Mouse (Mus musculus) lung, adult 18-20 months (tissue): ENCODE data around the gene Tmem259.

Experiments used
- DNase-seq, 2 experiments: peaks; one replicate each; pipeline ENCODE4 v3.0.0; 2022; ENCODE audit warnings: mixed read lengths in 2 of 2

The Tmem259 gene

DNA sequence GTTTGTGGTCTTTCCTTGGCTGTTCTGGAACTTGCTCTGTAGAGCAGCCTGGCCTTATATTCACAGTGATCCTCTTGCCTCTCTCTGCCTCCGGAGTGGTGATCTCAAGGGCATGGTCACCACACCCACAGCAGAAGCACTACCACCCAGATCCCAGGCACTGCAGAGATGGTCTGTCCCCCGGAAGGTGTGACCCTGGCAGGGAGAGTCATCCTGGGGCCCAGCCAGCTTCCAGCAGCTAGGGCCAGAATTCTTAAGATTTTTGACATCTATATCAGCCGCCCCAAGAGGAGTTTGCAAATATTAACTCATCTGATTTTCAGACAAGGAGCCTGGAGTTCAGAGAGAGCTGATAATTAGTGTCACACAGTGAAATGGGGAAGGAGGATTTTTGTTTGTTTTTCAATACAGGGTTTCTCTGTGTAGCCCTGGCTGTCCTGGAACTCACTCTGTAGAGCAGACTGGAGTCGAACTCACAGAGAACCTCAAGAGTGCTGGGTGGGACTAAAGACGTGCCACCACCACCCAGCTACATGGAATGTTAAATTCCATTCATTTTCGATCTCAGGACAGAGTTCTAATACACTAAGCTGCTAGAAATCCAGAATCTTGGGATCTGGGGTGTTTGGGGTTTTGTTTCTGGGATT is 2.2 kb upstream of the Tmem259 start:
- peak; percentile 81 to 85 for DNase-seq

DNA sequence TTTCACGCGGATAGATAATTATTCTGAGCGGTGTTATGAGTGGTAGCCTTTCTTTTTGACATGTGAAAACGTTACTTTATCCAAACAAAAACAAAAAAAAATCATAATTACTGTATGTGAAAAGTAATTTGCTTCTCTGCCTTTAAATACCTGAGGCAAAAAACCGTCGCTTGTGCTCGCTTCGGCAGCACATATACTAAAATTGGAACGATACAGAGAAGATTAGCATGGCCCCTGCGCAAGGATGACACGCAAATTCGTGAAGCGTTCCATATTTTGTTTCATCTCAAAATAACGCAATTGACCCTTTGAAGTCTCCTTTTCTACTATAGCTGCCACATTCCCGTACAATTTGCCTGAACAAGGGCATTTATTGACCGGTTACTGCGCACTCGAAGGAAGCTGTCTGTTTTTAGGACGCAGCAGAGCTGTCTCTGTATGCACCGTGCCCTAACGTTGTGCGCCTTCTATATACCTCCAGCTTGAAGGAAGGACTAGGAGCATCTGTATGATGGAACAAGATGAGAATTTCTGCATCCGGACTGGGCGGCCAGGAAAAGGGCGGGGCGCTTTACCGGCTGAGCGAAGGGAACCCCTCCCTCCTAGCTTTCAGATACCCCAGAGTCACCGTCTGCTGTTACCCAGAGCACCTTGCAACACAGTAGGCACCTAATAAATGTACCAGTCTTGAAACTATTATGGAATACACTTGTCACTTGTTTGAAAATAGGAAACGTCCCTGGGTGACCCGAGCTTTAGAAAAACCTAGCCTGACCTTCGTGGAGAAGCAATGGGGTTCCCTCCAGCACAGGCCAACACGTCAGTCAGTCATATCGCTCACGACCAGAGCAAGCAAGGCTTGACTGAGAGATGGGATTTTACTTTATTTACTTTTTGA is 1.5 kb upstream of the Tmem259 start:
- DNase-seq: peak; percentile 79 to 83

DNA sequence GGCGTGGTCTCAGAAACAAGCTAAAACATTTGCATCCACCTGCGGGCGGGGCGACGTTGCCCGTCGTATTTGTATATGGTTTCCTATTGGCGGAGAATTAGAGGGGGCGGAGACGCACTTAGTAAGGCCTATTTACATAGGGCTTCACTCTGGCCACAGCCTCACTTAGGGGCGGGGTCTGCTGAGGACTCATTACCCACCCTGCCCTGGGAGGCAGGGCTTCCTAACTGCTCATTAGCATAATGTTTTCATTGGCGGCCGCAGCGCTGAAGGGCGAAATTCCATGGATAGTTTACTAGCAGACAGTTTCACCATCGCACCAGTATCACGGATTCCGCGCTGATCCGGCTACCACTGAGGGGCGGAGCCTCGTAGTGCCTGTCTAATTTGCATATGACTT is 741 bp upstream of the Tmem259 start:
- DNase-seq: peak; percentile 98 to 99

DNA sequence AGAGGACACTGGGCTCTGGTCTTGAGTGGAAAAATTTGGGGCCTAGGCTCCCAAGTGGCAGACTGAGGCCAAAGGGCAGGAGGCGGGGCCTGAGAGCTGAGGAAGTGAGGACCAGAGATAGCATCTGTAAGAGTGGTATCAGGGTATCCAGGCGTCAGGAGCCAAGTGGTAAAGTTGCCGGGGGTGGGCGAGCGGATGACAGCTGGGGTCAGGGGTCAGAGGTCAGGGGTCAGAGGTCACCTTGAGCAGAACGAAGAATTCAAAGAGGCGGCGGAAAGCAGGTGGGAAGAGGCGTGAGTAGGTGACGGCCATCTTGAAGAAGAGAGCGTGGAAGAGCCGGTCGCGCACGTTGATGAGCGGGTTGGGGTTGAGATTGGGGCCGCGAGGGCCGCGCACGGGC is 460 bp downstream of the Tmem259 start:
- DNase-seq: peak; percentile 67 to 72

DNA sequence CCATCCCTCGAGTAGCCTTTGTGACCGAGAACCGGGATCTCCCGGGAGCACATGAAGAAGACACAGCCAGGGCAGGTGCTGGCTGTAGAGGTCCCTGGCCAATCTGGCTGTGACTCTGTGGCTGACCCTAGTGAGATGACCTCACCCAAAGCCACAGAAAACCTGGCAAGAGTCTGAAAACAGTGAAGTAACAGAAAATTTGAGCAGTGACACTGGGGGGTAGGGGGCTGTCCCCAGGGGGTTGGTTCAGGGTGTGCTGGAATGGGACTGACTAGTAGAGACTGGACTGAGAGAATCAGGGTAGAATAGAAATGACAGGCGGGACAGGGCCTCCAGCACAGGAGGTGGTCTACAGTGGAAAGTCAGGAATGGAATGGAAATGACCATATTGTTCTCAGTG is 925 bp downstream of the Tmem259 start:
- no peak for DNase-seq

DNA sequence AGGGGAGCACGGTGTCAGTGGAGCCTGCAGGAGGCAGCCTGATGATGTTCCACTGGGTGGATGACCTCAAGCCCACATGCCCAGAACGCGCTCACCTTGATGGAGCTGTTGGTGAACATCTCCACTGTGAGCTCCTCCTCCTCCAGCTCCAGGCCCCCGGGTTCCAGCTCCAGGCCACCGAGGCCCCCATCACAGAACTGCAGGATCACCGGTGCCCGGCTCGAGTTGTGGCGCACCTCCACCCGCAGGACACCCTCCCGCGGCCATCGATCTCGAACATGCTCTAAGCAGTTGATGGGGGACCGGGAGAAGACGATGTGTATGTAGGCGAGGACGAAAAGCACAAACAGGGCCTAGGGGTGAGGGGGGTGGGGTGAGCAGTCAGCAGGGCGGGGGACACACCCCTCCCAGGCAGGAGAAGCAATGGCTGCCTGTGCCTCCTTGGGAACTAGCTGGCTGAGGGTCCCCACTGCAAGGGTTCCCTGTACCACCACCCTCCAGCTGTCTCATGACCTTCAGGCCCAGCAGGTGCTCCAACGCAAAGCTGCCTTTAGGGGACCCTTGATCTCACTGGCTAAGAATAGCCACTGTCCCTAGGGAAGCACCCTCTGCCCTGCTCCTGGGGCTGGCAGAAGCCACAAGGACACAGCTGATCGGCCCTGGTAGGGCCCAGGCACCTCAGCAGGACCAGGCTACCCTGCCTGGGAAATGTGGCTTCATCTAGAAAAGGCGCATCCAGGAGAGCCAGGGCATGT is 4.6 kb downstream of the Tmem259 start:
- no peak for DNase-seq

DNA sequence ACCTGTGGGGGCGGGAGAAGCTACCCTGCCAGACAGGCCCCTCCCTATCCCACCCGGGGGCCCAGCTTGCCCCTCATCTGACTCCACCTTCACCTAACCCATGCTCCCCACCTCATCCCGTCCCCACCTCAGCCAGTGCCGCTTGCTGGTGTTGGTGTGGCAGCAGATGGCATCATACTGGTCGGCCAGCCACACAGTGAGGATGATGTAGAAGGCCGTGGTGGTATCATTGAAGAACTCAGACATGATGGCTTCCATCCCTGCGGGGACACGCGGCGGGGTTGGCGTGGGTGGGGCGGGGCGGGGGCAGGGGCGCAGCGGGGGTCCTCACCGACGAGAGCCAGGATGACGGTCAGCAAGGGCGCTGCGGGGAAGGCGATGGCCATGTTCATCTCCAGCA is 6.1 kb downstream of the Tmem259 start:
- DNase-seq: no peak

DNA sequence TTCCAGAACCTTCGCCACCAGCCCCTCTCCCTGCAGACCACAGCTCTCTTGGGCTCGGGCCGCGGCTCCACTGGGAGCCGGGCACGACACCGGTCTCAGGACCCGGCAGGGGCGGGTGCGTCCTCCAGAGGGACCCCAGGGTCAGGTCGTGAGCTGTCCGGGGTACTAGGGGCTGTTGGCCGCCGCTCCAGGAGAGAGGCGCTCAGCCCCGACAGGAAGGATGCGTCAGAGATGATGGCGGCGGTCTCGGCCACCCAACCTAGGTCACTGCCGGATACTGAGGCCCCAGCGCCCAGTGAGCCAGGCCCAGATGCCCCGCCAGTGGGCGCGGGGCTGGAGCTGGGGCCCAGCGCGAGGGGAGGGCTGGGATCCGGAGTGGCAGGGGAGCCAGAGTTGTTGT is 6.8 kb downstream of the Tmem259 start:
- DNase-seq: no peak

DNA sequence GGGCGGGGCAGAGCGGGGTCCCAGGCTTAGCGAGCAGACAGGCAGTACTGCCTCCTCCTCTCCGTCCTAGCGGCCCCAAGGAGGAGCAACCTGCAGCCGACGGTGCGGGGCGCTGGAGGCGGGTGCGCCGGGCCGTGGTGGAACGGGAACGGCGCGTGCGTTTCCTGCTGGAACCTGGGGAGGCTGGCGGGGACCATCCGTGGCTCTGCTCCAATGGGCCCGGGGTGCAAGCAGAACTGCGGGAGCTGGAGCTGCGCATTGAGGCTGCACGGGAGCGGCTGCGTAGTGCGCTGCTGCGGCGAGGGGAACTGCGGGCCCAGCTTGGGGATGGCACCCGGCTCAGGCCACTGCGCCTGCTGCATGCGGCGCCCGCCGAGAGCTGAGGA is 7.4 kb downstream of the Tmem259 start:
- DNase-seq: no peak

DNA sequence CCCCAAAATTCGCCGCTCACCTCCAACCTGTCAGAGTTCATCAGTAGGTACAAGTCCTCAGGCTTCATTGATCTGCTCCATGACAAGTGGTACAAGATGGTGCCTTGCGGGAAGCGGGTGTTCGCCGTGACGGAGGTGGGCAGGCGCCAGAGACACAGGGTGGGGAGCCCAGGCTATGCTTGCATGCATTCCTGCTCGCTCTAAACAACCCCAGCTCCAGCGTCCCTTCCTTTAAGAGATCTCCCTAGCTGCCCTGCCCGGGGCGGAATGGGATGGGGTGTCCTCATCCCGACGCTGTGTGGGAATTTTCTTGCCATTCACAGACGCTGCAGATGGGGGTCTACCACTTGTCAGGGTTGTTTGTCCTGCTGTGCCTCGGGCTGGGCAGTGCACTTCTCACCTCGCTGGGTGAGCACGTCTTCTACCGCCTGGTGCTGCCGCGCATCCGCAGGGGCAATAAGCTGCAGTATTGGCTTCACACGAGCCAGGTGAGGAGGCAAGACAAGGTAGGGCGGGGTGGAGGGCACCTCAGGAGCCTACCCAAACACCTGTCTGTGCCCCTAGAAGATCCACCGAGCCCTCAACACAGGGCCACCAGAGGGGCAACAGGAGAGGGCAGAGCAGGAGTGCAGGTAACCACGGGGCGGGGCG is 7.9 kb downstream of the Tmem259 start:
- DNase-seq: no peak

DNA sequence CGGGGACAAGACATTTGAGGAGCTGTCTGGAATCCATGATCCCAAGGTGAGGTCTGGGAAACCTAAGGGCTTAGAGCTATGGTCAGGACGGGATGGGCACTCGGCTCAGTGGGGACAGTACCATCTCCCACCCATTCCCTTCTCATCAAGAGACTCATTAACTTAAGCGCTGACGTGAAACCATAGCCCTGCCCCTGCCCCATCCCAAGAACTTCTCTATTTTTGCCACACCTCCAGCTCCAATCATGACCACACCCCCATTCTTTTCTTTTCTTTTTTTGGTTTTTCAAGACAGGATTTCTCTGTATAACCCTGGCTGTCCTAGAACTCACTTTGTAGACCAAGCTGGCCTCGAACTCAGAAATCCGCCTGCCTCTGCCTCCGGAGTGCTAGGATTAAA is 9.5 kb downstream of the Tmem259 start:
- DNase-seq: no peak

DNA sequence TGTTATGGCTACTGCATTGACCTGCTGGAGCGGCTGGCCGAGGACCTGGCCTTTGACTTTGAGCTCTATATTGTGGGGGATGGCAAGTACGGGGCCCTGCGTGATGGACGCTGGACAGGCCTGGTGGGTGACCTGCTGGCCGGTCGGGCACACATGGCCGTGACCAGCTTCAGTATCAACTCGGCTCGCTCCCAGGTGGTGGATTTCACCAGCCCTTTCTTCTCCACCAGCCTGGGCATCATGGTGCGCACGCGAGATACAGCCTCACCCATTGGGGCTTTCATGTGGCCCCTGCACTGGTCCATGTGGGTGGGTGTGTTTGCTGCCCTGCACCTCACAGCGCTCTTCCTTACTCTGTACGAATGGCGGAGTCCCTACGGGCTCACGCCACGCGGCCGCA is 10.0 kb downstream of the Tmem259 start:
- no peak for DNase-seq

DNA sequence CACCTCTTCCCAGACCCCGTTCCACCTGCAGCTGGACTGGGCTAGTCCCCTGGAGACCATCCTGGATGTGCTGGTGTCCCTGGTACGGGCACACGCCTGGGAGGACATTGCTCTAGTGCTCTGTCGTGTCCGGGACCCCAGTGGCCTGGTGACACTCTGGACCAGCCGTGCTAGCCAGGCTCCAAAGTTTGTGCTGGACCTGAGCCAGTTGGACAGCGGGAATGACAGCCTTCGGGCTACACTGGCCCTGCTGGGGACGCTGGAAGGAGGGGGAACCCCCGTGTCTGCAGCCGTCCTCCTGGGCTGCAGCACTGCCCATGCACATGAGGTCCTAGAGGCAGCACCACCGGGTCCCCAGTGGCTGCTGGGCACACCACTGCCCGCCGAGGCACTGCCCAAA is 11.3 kb downstream of the Tmem259 start:
- DNase-seq: no peak

DNA sequence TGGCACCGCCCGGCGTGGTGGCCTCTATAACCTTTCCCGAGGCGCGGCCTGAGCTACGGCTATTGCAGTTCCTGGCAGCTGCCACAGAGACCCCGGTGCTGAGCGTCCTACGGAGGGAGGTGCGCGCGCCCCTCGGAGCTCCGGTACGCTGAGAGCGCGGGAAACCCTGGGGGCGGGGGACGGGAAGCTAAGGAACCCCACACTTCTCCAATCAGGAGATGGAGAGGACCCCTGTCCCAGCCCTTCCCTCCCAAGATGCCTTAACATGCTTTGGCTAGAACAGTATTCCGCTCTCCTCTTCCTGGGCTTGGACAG is 13.0 kb downstream of the Tmem259 start:
- DNase-seq: no peak

DNA sequence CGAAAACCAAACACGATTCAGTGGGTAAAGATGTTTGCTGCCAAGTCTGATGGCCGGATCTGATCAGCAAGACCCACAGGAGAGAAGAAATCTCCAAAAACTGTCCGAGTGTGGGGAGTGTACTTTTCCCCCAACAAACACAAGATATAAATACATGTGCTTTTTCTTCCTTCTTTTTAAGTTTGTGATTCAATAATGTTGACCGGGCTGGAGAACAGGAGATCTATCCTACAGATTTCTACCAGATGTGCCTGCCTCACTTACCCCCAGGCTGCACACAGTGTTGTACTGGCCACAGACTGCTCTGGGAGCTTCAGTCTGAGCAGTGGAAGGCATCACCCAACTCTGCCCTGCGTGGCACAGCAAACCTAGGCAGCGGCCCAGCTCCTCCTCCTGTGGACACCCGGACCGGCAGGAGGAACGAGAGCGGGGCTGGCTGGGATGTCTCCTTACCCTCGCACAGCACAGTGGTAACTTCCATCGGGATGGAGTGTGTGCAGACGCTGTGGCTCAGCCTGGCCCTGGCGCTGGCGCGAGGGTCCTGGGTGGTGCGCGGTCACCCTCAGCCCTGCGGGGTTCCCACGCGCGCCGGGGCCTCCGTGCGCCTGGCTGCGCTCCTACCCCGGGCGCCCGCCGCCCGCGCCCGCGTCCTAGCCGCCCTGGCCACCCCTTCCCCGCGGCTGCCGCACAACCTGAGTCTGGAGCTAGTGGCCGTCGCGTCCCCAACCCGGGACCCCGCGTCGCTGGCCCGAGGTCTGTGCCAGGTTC is 13.5 kb downstream of the Tmem259 start, which contains the start of gene Grin3b:
TSS of gene Grin3b (plus strand) at position 301 of the 768 bp plus-strand sequence.
- no peak for DNase-seq

DNA sequence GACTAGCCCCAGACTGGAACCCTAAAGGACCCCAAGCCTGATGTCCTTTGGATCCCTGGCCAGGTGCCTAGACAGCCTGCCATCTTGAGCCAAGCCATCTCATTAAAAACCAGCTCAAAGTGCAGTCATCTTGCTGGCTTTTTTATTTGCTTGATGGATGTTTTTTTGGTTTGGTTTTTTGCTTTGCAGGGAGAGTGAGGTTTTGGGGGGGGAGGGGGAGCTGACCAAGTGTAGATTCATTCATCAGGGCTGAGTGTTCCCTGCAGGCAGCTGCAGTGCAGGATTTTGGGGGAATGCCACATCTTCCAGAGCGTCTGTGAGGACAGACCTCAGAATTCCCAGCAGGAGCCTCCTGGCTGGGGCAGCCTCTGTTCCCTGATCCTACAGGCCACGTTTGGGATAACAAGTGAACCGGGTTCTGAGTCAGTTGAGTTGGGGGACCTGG is 15.0 kb downstream of the Tmem259 start:
- no peak for DNase-seq

DNA sequence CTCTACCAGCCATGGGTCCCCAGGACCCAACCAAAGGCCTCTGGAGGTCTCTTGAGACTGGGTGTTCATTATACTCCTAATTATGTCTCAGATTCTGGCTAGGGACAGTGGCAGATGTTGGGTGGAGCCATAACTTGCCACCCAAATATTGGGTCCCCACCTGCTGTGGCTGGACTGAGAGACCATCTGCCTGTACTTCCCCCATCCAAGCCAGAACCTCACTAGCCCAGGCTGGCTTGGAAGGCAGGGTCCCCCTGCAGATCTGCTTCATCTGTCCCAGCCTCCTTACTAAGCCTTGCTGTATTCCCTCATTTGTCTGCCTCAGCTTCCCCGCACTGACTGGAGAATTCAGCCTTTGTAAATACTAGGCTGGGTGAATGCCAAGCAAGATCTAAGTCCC is 15.9 kb downstream of the Tmem259 start:
- DNase-seq: no peak

DNA sequence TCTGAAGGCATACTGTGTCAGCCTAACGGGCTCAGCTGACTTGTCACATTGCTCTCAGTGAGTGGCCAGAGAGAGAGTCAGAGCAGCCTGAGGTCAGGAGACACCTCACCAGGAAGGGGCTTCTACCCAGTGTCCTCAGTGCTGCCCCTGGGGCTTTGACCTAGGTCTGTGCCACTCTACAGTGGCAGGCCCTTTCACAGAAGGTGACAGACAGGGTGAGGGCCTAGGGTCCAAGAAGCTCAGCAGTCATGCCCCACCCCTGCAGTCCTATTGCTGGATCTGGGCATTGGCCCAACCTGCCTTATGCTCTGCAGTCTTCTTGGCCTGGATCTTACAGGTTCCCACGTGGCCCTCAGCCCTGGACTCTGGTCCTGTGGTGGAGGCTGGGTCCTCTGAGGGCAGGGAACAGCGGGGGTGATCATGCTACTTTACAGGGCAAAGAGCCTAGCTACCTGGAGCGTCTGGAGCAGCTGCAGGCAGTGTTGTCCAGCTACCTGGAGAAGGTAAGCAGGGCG is 17.2 kb downstream of the Tmem259 start:
- no peak for DNase-seq

DNA sequence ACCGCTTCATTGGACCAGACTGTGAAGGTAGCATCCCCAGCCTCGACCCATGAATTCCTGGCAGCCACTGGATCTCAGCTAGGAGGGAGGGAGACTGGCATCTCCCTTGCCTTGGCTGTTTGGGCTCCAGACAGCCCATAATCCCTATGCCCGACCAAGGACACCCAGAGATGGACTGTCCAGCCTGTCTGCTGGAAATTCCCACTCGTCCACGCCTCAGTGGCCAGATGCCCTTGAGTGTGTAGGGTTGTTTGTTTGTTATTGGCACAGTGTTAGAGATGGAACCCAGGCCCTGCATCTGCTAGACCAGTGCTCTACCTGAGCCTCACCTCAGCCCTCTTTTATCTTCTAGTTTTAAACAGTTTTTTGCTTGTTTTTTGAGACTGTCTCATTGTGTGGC is 18.8 kb downstream of the Tmem259 start:
- no peak for DNase-seq

DNA sequence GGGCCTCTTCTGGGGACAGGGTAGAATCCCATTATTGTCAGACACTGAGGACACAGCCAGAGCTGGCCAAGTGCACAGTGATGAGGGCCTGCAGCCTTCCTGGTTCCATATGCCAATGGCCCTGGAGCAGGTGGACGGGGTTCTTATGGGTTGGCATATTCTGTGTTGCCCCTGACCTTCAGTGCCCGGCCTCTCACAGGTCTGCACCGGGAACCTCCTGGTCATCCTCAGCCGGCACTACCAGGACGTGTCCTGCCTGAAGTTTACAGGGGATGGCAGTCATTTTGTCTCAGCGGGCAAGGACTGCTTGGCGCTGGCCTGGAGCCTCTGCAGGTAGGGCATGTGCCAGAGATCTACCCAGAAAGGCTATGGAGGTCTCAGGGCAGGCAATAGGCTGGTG is 19.4 kb downstream of the Tmem259 start:
- no peak for DNase-seq

DNA sequence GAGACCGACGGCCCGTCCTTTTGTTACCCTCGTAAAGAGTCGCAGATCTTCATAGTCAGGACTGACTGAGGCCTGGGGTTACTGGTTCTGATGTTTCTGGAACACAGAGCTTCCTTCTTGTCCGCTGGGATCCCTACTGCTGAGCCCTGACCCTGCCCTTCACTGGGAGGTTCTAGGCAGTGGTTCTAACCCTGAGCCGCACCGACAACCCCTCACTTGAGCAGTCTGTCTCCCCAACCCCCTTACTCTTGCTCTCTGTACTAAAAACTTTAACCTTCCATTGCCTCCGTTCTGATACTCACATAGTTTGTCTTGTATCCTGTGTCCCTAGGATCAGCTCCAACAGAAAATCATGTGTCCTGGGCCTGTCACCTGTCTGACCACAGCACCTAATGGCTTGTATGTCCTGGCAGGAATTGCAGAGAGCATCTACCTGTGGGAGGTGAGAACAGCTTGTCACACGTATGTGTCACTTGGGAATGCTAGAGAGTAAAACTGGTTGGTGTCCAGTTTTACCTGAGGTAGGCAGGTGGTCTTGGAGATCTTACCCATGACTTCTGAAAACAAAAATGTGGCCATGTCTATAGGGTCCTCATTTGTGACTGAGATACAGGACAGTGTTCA is 23.3 kb downstream of the Tmem259 start:
- no peak for DNase-seq
